Mouse (Mus musculus) spleen, adult 2 months (tissue): ENCODE measurements around the gene Meis2.

Source experiments
- CTCF ChIP-seq: fragments of 200-500 bp; IDR thresholded peaks from 2 replicates; pipeline ENCODE4 v1.5.1; 2011; ENCODE audit warnings: mild to moderate bottlenecking, inconsistent platforms; ENCODE audit not compliant: insufficient read depth, insufficient read length, insufficient replicate concordance; ENCODE audit errors: extremely low read depth
- POLR2A ChIP-seq: fragments of 200-500 bp; IDR thresholded peaks from 2 replicates; pipeline ENCODE4 v1.6.1; 2011; ENCODE audit warnings: low read depth, low read length, inconsistent platforms

DNA sequence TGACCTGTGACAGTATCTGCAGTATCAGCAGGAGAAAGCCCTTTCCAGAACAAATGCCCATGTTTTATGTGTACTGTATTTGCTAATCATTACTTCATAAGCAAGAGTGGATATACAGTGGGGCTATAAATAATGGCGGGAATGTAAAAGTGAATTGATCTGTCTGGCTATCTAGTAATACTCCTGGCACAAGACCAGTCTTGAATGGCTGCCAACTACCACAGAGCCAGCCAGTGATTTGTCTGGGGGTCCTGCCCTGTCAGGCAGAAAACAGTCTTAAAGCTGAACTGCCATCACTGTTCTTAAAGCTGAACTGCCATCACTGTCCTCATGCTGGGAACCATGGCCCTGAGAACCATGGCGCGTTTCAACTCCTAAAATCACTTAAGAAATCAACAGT, 169.9 kb downstream of the Meis2 start:
- TF ChIP-seq CTCF (no peak), POLR2A (no peak)
